Mouse (Mus musculus) left cerebral cortex, adult 2 months (tissue): Measurements from ENCODE around the gene Faf1. TPM values are rescaled to one million over a fixed set of nuclear protein-coding genes. Genes with fewer than 3 reads are reported as not detected.
A peak's percentile ranks its signal among the peaks of the same experiment; 100 is the strongest.

ENCODE experiments used
- DNase-seq, 2 experiments: peaks; one replicate each; pipeline ENCODE4 v3.0.0; 2021 to 2022; ENCODE audit warnings: low spot score in 2 of 2, mixed read lengths in 1 of 2; ENCODE audit errors: extremely low spot score in 1 of 2
- H3K27ac ChIP-seq: fragments of 200-600 bp; 2 replicates; pipeline ENCODE4 v1.8.1; 2022
- H3K4me3 ChIP-seq: fragments of 200-600 bp; 2 replicates; pipeline ENCODE4 v1.8.1; 2022
- CTCF ChIP-seq: fragments of 200-600 bp; IDR thresholded peaks from 2 replicates; pipeline ENCODE4 v1.8.1; 2022; ENCODE audit warnings: antibody characterized with exemption, mild to moderate bottlenecking, moderate library complexity
- intact Hi-C: fragments of 180-260 bp; cut with DNase I; formaldehyde crosslinking; loops from one replicate; pipeline ENCODE4 v1.15.1; 2025
- total RNA-seq, 2 experiments: library from RNA; stranded (reverse); gene quantifications; 2 replicates each; pipeline ENCODE4 v1.2.3; 2021

Faf1 gene
- total RNA-seq, 2 experiments from 2014 or later: 24.0 to 24.3 TPM

DNA sequence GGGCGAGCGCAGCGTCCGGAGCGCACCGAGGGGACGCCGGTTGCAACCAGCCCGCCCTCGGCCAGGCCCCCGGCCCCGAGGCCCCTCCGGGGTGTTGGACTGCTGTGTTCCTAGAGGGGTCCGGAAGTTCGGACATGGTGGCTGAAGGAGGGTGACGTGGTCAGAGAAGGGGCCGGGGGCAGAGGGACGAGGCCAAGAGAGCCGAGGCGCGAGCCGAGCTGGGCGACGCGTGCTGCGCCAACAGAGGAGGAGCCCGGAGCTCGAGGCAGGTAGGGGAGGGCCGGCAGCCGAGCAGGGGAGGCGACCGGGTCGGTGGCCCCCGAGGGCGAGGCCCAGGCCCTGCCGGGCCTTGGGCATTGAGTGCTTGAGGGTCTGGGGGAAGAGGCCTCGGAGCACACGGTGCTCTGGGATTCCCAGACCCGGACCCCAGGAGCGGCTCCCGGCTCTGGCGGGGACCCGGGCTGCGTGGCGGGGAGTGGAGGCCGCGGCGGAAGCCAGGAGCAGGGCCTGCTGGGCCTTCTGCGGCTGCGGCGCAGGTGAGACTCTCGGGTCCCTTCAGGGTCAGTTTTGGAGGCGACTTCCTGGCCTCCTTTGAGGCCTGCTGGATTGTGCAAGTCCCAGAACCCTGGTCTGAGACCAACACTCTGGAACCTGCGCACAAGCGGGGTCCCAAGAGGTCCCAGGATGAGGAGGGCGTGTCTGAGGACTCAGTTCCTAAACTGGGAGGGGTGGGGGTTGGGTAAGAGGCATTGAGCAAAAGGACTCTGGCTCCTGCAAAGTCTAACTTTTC is 301.9 kb downstream of the Faf1 start:
- TF ChIP-seq CTCF: no peak
- Histone ChIP-seq H3K27ac (no peak overlapping the region), H3K4me3 (peak overlapping the region; percentile 41)
- intact Hi-C loops: no loop called here
- no peak for DNase-seq

- intact Hi-C loops: no loop called here
- H3K4me3 ChIP-seq: peak overlapping the region; percentile 41
- TF ChIP-seq CTCF: no peak
- no peak for DNase-seq
- no peak overlapping the region for H3K27ac ChIP-seq
Measured at GRCm38 (mm10) chr4:109978858-109979340, 302.5 kb downstream of the Faf1 start.

- Histone ChIP-seq H3K4me3 (no peak overlapping the region), H3K27ac (no peak overlapping the region)
- intact Hi-C loops: loop anchor here (2.0 to 5.0 kb wide), 3 partner anchors 308 to 323 kb away; no protein-coding TSS in a partner anchor
- peak in 1 of 2 experiments; percentile 24 for DNase-seq
- TF ChIP-seq CTCF: no peak
Measured at GRCm38 (mm10) chr4:109979461-109980320, 303.3 kb downstream of the Faf1 start.

DNA sequence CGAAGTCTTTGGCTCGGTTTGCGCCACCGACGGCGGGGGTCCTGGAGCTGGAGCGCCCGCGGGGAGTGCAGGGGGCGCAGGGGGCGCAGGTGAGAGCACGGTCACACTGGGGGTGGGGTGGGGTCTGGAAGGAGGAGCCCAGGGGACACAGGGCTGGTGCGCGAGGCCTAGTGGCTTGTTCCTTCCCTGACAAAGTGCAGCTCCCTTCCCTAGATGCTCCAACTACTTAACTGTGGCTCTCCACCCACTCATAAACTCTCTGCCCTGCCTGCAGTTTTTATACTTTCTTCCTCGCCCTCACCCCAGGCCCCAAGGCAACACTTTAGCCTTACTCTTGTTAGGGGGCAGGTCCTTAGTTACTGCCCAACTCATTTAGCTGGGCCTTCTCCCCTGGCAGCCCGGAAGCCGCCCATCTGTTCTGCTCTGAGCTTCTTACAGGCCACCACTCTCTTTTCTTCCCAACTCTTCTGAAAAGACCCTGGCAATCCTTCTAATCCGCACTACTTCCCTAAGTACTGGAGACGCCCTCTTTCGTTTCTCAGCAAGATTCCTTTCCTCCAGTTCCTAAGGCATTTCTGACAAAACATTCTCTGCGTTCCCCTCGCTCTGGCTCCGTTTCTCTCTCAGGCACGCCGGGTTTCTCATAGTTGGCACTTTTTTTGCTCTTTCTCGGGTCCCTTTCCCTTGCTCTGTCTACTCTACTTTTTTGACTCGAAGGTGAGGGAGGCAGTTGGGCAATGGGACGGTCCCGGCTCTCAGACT is 304.1 kb downstream of the Faf1 start:
- Histone ChIP-seq H3K27ac (no peak overlapping the region), H3K4me3 (no peak overlapping the region)
- intact Hi-C loops: loop anchor here (2.0 to 5.0 kb wide), 3 partner anchors 307 to 324 kb away; no protein-coding TSS in a partner anchor
- DNase-seq: no peak
- no peak for TF ChIP-seq CTCF

GRCm38 (mm10) chr4:109981083-109981870 is 304.9 kb downstream of the Faf1 start:
- no peak for DNase-seq
- Histone ChIP-seq H3K4me3 (peak overlapping the region; percentile 2; the same call in 1 of the 2 replicates), H3K27ac (no peak overlapping the region)
- no peak for TF ChIP-seq CTCF
- intact Hi-C loops: loop anchor here (2.0 to 5.0 kb wide), 3 partner anchors 306 to 324 kb away; no protein-coding TSS in a partner anchor

DNA sequence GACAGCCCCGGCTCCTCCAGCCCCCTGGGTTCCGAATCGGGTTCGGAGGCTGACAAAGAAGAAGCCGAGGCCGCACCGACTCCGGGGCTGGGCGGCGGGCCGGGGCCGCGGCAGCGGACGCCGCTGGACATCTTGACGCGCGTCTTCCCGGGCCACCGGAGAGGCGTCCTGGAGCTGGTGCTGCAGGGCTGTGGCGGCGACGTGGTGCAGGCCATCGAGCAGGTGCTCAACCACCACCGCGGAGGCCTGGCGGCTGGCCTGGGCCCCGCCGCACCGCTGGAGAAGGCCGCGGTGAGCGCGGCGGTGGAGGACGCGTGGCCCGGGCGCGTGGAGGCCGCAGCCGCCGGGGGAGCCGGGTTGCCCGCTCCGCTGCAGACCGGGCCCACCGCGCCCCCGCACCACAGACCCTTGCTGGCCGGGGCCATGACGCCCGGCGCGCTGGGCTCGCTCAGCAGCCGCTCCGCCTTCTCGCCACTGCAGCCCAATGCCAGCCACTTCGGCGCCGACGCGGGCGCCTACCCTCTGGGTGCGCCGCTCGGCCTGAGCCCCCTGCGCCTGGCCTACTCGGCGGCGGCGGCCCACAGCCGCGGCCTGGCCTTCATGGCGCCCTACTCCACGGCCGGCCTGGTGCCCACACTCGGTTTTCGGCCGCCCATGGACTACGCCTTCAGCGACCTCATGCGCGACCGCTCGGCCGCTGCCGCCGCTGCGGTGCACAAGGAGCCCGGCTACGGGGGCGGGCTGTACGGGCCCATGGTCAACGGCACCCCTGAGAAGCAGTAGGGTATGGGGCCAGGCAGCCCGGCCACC is 305.7 kb downstream of the Faf1 start:
- Histone ChIP-seq H3K27ac (no peak overlapping the region; the same call in 1 of the 2 replicates), H3K4me3 (peak overlapping the region; percentile 18)
- TF ChIP-seq CTCF: no peak
- peak in 1 of 2 experiments; percentile 19 for DNase-seq
- intact Hi-C loops: loop anchor here (2.0 to 5.0 kb wide), 3 partner anchors 305 to 325 kb away; no protein-coding TSS in a partner anchor

DNA sequence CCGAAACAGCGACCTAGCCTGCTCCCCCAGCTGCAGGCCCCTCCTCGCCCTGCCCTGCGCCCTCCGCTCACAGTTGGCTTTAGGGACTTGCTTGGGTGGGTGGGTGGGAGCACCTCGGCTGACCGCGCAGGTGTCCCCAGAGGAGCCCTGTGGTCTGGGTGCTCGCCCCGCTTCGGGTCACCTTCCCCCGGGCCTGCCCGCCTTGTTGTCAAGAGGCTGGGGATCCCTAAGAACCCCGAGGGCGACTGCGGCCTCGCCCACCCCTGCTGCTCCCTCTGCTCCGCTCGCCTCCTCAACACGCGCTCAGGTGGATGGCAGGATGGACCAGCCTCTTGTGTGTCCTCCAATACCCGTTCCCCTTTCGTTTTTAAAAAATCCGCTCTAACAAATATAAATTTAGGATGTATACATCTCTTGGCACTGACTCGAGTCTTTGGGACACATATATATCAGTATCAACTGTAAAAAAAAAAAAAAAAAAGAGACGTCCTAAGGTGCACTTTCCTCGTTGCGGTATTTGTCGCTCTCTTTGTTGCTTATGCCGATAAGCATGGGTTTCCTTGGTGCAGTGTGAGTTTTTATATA is 306.4 kb downstream of the Faf1 start:
- intact Hi-C loops: loop anchor here (5.0 kb wide), 1 partner anchor 305 kb away; no protein-coding TSS in a partner anchor
- no peak overlapping the region; the same call in 1 of the 2 replicates for H3K27ac ChIP-seq
- DNase-seq: no peak

GRCm38 (mm10) chr4:109983281-109984001 is 307.1 kb downstream of the Faf1 start:
- DNase-seq: no peak
- no peak for TF ChIP-seq CTCF
- intact Hi-C loops: loop anchor here (5.0 kb wide), 1 partner anchor 304 kb away; no protein-coding TSS in a partner anchor
- H3K27ac ChIP-seq: no peak overlapping the region
- peak overlapping the region; percentile 1; the same call in 1 of the 2 replicates for H3K4me3 ChIP-seq

More for the DNA sequence above, 306.4 kb downstream of the Faf1 start:
- H3K4me3 ChIP-seq: peak overlapping the region; percentile 18
- TF ChIP-seq CTCF: no peak

DNA sequence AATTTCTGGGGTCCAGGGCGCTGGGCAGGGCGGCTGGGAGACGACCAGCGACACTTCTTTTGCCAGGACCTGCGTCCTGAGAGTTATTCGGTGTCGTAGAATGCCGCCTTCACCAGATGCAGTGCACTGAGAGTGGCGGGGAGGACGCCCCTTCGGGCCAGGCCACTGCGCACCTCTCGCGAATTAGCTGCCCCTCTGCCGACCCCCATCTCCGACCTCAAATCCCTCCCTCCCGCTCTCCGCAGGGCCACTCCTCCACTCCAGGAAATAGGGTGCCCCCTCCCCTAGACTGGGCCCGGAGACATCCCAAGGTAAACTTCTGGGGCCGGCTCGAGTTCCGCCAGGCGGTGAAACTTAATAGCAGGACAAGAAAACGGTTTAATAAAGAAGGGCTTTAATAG is 307.6 kb downstream of the Faf1 start:
- no peak for TF ChIP-seq CTCF
- intact Hi-C loops: loop anchor here (5.0 kb wide), 1 partner anchor 303 kb away; no protein-coding TSS in a partner anchor
- H3K27ac ChIP-seq: no peak overlapping the region
- H3K4me3 ChIP-seq: peak overlapping the region; percentile 1; the same call in 1 of the 2 replicates
- DNase-seq: no peak
